Mouse (Mus musculus) forebrain, embryonic 13.5 days (tissue): ENCODE data around the gene Myh6. TPM values are rescaled to one million over a fixed set of nuclear protein-coding genes. Genes with fewer than 3 reads are reported as not detected.
A peak's percentile ranks its signal among the peaks of the same experiment; 100 is the strongest.

Experiments
- ATAC-seq: fragments of 200-750 bp; cut with Nextera tagmentation; 2 replicates; pipeline ENCODE4 v1.8.0; 2017
- H3K27ac ChIP-seq: fragments of 300-500 bp; sonication (generic); 2 replicates; pipeline ENCODE4 v1.5.1; 2015; ENCODE audit warnings: inconsistent platforms, mild to moderate bottlenecking, moderate library complexity
- H3K27me3 ChIP-seq: fragments of 300-500 bp; sonication (generic); 2 replicates; pipeline ENCODE4 v1.6.1; 2015; ENCODE audit warnings: mild to moderate bottlenecking, inconsistent platforms
- H3K36me3 ChIP-seq: fragments of 300-500 bp; sonication (generic); 2 replicates; pipeline ENCODE4 v1.6.1; 2015; ENCODE audit warnings: mild to moderate bottlenecking, inconsistent platforms; ENCODE audit not compliant: poor library complexity, severe bottlenecking
- H3K4me1 ChIP-seq: fragments of 300-500 bp; sonication (generic); 2 replicates; pipeline ENCODE4 v1.6.1; 2015; ENCODE audit warnings: inconsistent platforms
- H3K4me2 ChIP-seq: fragments of 300-500 bp; sonication (generic); 2 replicates; pipeline ENCODE4 v1.6.1; 2015; ENCODE audit warnings: inconsistent platforms, mild to moderate bottlenecking, moderate library complexity
- H3K4me3 ChIP-seq: fragments of 300-500 bp; sonication (generic); 2 replicates; pipeline ENCODE4 v1.5.1; 2015; ENCODE audit warnings: mild to moderate bottlenecking, inconsistent platforms
- H3K9ac ChIP-seq: fragments of 300-500 bp; sonication (generic); 2 replicates; pipeline ENCODE4 v1.6.1; 2015; ENCODE audit warnings: mild to moderate bottlenecking, inconsistent platforms
- H3K9me3 ChIP-seq: fragments of 300-500 bp; sonication (generic); replicated peaks from 2 replicates; pipeline ENCODE4 v1.6.1; 2016; ENCODE audit warnings: inconsistent platforms
- WGBS: fragments of 180-500 bp; shearing (Covaris S2); methylation state at CpG from one replicate; pipeline ENCODE4 v1.1.7; 2015; 5-methylcytosine and 5-hydroxymethylcytosine counted together
- polyA plus RNA-seq: library from polyadenylated mRNA; unstranded; fragments of >200 nt; fragmentation: Nextera tagmentation; extraction: Ambion mirVana; gene quantifications from 2 replicates; pipeline ENCODE4 v1.2.1, GENCODE M21; 2015

The Myh6 gene
- polyA plus RNA-seq, 1 experiment from 2014 or later = 0.32 TPM

DNA sequence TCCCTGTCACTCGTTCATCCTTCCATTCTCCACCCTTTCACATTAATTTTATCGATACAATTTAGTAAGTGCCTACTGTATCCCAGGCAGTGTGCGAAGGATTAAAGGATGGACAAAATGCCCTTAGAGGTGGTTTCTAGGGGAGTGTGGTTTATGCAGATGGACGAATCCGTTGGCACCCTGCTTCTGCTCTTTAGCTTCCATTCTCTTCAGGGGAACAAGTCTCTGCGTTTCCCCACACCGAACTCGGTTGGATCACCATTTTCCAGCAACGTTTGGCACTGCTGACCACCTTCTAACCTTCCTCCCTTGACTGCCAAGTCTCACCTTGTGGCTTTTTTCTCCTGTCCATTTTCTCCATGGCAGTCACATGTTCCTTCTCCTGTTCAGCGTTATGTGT lies 53.4 kb downstream of the Myh6 start:
- 16% methylated on average over 10 of the region's 10 CpGs for WGBS
- peak overlapping the region; percentile 84 for H3K27ac ChIP-seq
- ATAC-seq = no peak; the same call in 1 of the 2 replicates
- H3K27me3 ChIP-seq = no peaks in the 10 kb centered on the region
- peak overlapping the region; percentile 99 for H3K9ac ChIP-seq
- H3K36me3 ChIP-seq = peaks cover 54% of the 10 kb centered on the region
- H3K4me2 ChIP-seq = peak overlapping the region; percentile 99
- H3K4me3 ChIP-seq = peak overlapping the region; percentile 92
- H3K4me1 ChIP-seq = peaks cover 18% of the 10 kb centered on the region
- H3K9me3 ChIP-seq = no peaks in the 10 kb centered on the region

- ATAC-seq = peak; percentile 98
- Histone ChIP-seq H3K9me3 (no peaks in the 10 kb centered on the region), H3K4me2 (peak within 1 kb of the TSS; percentile 99), H3K27me3 (no peaks in the 10 kb centered on the region), H3K27ac (peak within 1 kb of the TSS; percentile 84), H3K4me3 (peak within 1 kb of the TSS; percentile 92), H3K4me1 (peaks cover 18% of the 10 kb centered on the region), H3K36me3 (peaks cover 57% of the 10 kb centered on the region), H3K9ac (peak within 1 kb of the TSS; percentile 99)
- WGBS = 0% methylated on average over 28 of the region's 28 CpGs
Observed at GRCm38 (mm10) chr14:54912886-54913285, 53.8 kb downstream of the Myh6 start, which contains the start of gene Slc22a17. Slc22a17 (minus strand) TSS chr14:54913132.

- H3K27me3 ChIP-seq = no peaks in the 10 kb centered on the region
- H3K27ac ChIP-seq = peak overlapping the region; percentile 84
- peak; percentile 64 for ATAC-seq
- H3K4me2 ChIP-seq = peak overlapping the region; percentile 99
- no peaks in the 10 kb centered on the region for H3K9me3 ChIP-seq
- peaks cover 18% of the 10 kb centered on the region for H3K4me1 ChIP-seq
- H3K4me3 ChIP-seq = peak overlapping the region; percentile 92
- H3K36me3 ChIP-seq = peaks cover 57% of the 10 kb centered on the region
- H3K9ac ChIP-seq = peak overlapping the region; percentile 99
- 4% methylated on average over 54 of the region's 69 CpGs for WGBS
Observed at GRCm38 (mm10) chr14:54912109-54912850, 54.4 kb downstream of the Myh6 start.

DNA sequence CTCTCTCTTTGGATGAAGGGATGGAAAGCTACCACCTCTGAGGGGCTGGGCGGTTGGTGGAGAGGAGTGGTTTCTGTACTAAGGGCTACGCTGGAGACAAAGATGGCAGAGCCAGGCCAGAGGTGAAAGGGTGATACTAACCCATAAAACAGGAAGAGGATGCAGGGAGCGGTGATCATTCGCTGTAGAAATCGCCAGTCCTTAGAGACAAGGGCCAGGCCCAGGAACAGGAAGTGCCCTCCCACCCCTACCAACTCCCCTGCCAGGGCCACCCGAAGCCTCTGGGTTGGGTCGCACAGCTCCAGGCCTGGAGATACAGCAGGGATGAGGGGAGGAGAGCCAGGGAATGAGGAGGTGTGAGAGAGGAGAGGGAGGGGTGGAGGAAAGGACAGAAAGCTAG lies 58.0 kb downstream of the Myh6 start:
- no peak for ATAC-seq
- WGBS = 92% methylated on average over 7 of the region's 7 CpGs
- H3K9me3 ChIP-seq = no peaks in the 10 kb centered on the region
- H3K4me1 ChIP-seq = peaks cover 18% of the 10 kb centered on the region
- no peak overlapping the region for H3K4me3 ChIP-seq
- H3K27me3 ChIP-seq = no peaks in the 10 kb centered on the region
- no peak overlapping the region for H3K4me2 ChIP-seq
- H3K27ac ChIP-seq = no peak overlapping the region
- H3K9ac ChIP-seq = 0 out of 2 replicates have a peak overlapping the region, but pooled peaks have one; percentile 1
- H3K36me3 ChIP-seq = peaks cover 72% of the 10 kb centered on the region

- WGBS = 91% methylated on average over 4 of the region's 4 CpGs
- no peaks in the 10 kb centered on the region for H3K27me3 ChIP-seq
- H3K27ac ChIP-seq = no peak overlapping the region
- no peaks in the 10 kb centered on the region for H3K9me3 ChIP-seq
- no peak for ATAC-seq
- H3K4me1 ChIP-seq = no peaks in the 10 kb centered on the region
- H3K36me3 ChIP-seq = peaks cover 57% of the 10 kb centered on the region
- no peak overlapping the region for H3K4me2 ChIP-seq
- no peak overlapping the region for H3K9ac ChIP-seq
- no peak overlapping the region for H3K4me3 ChIP-seq
Observed at GRCm38 (mm10) chr14:54903641-54904040, 63.1 kb downstream of the Myh6 start.

DNA sequence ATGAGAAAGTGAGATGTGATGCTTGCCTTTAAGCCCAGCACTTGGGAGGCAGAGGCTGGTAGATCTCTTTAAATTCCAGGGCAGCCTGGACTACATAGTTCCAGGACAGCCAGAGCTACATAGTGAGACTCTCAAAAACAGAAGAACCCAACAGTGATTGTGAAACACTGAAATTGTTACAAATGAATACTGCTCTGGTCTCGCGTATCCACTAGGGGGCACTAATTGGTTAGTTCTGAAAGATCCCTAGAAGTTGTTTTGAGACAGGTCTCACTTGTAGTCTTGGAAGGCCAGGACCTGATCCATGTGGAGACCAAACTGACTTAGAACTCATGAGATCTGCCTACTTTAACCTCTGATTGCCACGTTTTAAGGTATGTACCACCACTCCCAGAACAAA lies 66.3 kb downstream of the Myh6 start:
- H3K4me3 ChIP-seq = no peak overlapping the region
- H3K4me2 ChIP-seq = no peak overlapping the region
- H3K9ac ChIP-seq = no peak overlapping the region
- H3K36me3 ChIP-seq = peaks cover 56% of the 10 kb centered on the region
- H3K9me3 ChIP-seq = no peaks in the 10 kb centered on the region
- H3K4me1 ChIP-seq = peaks cover 13% of the 10 kb centered on the region
- H3K27ac ChIP-seq = no peak overlapping the region
- WGBS = 0% methylated on average over 3 of the region's 3 CpGs
- no peaks in the 10 kb centered on the region for H3K27me3 ChIP-seq
- ATAC-seq = peak; percentile 66

GRCm38 (mm10) chr14:54897445-54897844 lies 69.3 kb downstream of the Myh6 start:
- H3K9me3 ChIP-seq = no peaks in the 10 kb centered on the region
- no peaks in the 10 kb centered on the region for H3K27me3 ChIP-seq
- no peak overlapping the region for H3K4me3 ChIP-seq
- H3K4me1 ChIP-seq = peaks cover 19% of the 10 kb centered on the region
- H3K9ac ChIP-seq = no peak overlapping the region
- no peak overlapping the region for H3K27ac ChIP-seq
- no peak overlapping the region for H3K4me2 ChIP-seq
- 71% methylated on average over 2 of the region's 2 CpGs for WGBS
- H3K36me3 ChIP-seq = peaks cover 39% of the 10 kb centered on the region
- ATAC-seq = no peak

DNA sequence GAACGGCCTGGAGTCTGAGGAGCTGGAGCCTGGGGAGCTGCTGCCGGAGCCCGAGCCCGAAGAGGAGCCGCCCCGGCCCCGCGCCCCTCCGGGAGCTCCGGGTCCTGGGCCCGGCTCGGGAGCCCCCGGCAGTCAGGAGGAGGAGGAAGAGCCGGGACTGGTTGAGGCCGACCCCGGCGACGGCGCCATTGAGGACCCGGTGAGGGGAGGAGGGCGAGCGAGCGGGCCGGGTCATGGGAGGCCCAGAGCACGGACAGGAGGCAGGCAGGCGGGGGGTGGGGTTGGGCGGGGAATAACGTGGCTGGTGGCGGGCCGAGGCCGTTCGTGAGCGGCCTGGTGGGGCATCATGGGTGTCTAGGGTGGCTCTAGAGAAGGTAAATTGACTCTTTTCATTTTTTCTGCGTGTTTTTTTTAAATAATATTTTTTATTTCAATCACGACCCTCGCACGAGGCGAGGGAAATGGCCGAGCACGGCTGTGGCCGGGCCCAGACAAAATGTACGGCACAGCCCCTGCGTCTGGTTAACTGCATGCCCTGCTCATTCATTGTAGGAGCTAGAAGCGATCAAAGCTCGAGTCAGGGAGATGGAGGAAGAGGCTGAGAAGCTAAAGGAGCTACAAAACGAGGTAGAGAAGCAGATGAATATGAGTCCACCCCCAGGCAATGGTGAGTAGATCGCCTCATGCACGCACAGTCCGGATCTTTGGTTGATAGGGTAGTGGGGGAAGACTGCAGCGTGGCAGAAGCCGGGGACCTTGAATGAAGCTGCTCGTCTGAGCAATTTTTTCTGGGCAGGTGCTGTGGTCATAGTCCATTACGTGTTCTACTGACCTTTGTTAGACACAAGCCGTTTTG lies 72.2 kb downstream of the Myh6 start:
- Histone ChIP-seq H3K36me3 (peaks cover 39% of the 10 kb centered on the region), H3K4me2 (peak overlapping the region; percentile 76), H3K4me1 (peaks cover 19% of the 10 kb centered on the region), H3K9ac (peak overlapping the region; percentile 98), H3K27me3 (no peaks in the 10 kb centered on the region), H3K27ac (peak overlapping the region; percentile 94), H3K9me3 (no peaks in the 10 kb centered on the region), H3K4me3 (peak overlapping the region; percentile 93)
- under 1% methylated on average over 49 of the region's 54 CpGs for WGBS
- ATAC-seq = peak; percentile 44

GRCm38 (mm10) chr14:54893651-54894181 lies 73.0 kb downstream of the Myh6 start:
- H3K27ac ChIP-seq = peak overlapping the region; percentile 94
- H3K4me3 ChIP-seq = peak overlapping the region; percentile 93
- no peaks in the 10 kb centered on the region for H3K27me3 ChIP-seq
- peak; percentile 98 for ATAC-seq
- H3K4me2 ChIP-seq = peak overlapping the region; percentile 76
- peaks cover 19% of the 10 kb centered on the region for H3K4me1 ChIP-seq
- peaks cover 31% of the 10 kb centered on the region for H3K36me3 ChIP-seq
- under 1% methylated on average over 38 of the region's 38 CpGs for WGBS
- no peaks in the 10 kb centered on the region for H3K9me3 ChIP-seq
- H3K9ac ChIP-seq = peak overlapping the region; percentile 98

DNA sequence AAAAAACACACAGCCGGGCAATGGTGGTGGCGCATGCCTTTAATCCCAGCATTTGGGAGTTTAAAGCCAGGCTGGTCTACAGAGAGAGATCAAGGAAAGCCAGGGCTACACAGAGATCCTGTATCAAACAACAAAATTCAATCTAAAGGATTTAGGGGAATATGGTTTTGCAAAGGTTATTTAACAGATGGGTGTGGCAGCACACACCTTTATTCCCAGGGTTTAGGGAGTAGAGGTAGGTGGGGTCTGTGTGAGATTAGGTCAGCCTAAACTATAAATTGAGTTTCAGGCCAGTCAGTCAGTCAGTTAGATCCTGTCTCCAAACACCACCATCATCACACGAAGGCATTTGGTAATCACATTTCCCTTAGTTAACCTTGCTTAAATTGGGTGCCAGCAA lies 74.5 kb downstream of the Myh6 start, which contains the start of gene Pabpn1:
Gene Pabpn1, plus strand, starts transcription at position 301 of the 400 bp plus-strand sequence.
- no peak for ATAC-seq
- H3K4me2 ChIP-seq = peak within 1 kb of the TSS; percentile 76
- H3K9me3 ChIP-seq = no peaks in the 10 kb centered on the region
- H3K36me3 ChIP-seq = peaks cover 22% of the 10 kb centered on the region
- H3K4me3 ChIP-seq = peak within 1 kb of the TSS; percentile 93
- H3K27ac ChIP-seq = peak within 1 kb of the TSS; percentile 82
- no peaks in the 10 kb centered on the region for H3K27me3 ChIP-seq
- WGBS = 86% methylated on average over 3 of the region's 3 CpGs
- H3K4me1 ChIP-seq = peaks cover 19% of the 10 kb centered on the region
- peak within 1 kb of the TSS; percentile 49; the same call in 1 of the 2 replicates for H3K9ac ChIP-seq
